Mouse (Mus musculus) neural tube, embryonic 12.5 days (tissue): Measurements from ENCODE around the gene B4galt2. TPM values are rescaled to one million over a fixed set of nuclear protein-coding genes. Genes with fewer than 3 reads are reported as not detected.

Experiments
- ATAC-seq: fragments of 200-750 bp; cut with Nextera tagmentation; 2 replicates; pipeline ENCODE4 v1.8.0; 2017; ENCODE audit warnings: low read depth, mild to moderate bottlenecking, moderate TSS enrichment, moderate library complexity; ENCODE audit not compliant: low FRiP score
- H3K27ac ChIP-seq: fragments of 300-500 bp; sonication (generic); 2 replicates; pipeline ENCODE4 v1.5.1; 2016
- H3K27me3 ChIP-seq: fragments of 300-500 bp; sonication (generic); replicated peaks from 2 replicates; pipeline ENCODE4 v1.6.1; 2016; ENCODE audit warnings: mild to moderate bottlenecking
- H3K36me3 ChIP-seq: fragments of 300-500 bp; sonication (generic); 2 replicates; pipeline ENCODE4 v1.6.1; 2016; ENCODE audit warnings: mild to moderate bottlenecking
- H3K4me1 ChIP-seq: fragments of 300-500 bp; sonication (generic); 2 replicates; pipeline ENCODE4 v1.6.1; 2016
- H3K4me2 ChIP-seq: fragments of 300-500 bp; sonication (generic); replicated peaks from 2 replicates; pipeline ENCODE4 v1.6.1; 2016; ENCODE audit warnings: mild to moderate bottlenecking
- H3K4me3 ChIP-seq: fragments of 300-500 bp; sonication (generic); 2 replicates; pipeline ENCODE4 v1.5.1; 2016
- H3K9ac ChIP-seq: fragments of 300-500 bp; sonication (generic); 2 replicates; pipeline ENCODE4 v1.6.1; 2016; ENCODE audit warnings: mild to moderate bottlenecking
- H3K9me3 ChIP-seq: fragments of 300-500 bp; sonication (generic); 2 replicates; pipeline ENCODE4 v1.6.1; 2016; ENCODE audit warnings: mild to moderate bottlenecking
- WGBS: fragments of 180-500 bp; shearing (Covaris S2); methylation state at CpG from one replicate; pipeline ENCODE4 v1.1.7; 2016; 5-methylcytosine and 5-hydroxymethylcytosine counted together
- polyA plus RNA-seq: library from polyadenylated mRNA; unstranded; fragments of >200 nt; fragmentation: Nextera tagmentation; extraction: Ambion mirVana; gene quantifications from 2 replicates; pipeline ENCODE4 v1.2.1, GENCODE M21; 2016

The B4galt2 gene
- polyA plus RNA-seq, 1 experiment from 2014 or later: 46.9 TPM

DNA sequence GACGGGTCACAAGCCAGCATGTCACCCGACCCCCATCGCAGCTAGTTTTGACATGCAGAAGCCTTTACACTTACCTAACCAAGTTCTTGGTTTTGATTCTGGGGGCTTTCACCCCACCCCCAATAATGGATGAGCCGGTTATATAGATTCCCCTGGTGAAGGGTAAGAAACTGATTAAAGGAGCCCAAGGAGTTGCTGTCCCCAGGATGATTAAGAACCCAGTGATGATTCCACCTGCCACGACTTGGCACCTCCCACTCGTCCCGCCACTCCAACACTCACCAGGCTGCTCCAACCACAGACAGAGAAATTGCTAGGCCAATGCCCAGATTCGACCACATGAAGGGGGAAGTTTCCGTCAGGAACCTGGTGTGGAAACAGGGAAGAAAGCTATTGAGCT is 2.7 kb upstream of the B4galt2 start:
- Histone ChIP-seq H3K4me2 (peak overlapping the region; percentile 91), H3K9ac (peak overlapping the region; percentile 87; the same call in 1 of the 2 replicates), H3K27me3 (no peaks in the 10 kb centered on the region), H3K9me3 (no peaks in the 10 kb centered on the region), H3K4me1 (peaks cover 39% of the 10 kb centered on the region), H3K27ac (no peak overlapping the region), H3K36me3 (peaks cover 32% of the 10 kb centered on the region), H3K4me3 (peak overlapping the region; percentile 94)
- WGBS: 82% methylated on average over 9 of the region's 9 CpGs
- ATAC-seq: no peak

DNA sequence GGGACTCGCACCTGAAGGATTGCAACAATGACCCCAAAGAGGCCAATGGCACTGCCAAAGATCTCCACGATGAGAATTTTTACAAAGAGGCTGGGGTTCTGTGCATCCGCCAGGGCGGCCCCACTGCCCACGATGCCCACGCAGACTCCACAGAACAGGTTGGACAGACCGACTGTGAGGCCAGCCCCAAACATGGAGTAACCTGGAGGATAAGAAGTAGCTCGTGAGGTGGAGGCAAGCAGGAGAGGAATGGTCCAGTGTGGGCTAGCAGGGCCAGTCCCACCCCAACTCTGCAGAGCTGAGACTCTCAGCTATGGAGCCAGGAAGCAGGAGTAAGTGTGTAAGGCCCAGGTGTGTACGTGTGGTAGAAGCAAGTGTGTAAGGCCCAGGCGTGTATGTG is 1.8 kb upstream of the B4galt2 start:
- Histone ChIP-seq H3K36me3 (peaks cover 29% of the 10 kb centered on the region), H3K9me3 (no peaks in the 10 kb centered on the region), H3K9ac (no peak overlapping the region), H3K4me2 (no peak overlapping the region; the same call in 1 of the 2 replicates), H3K27me3 (no peaks in the 10 kb centered on the region), H3K27ac (no peak overlapping the region), H3K4me1 (peaks cover 37% of the 10 kb centered on the region), H3K4me3 (no peak overlapping the region)
- ATAC-seq: no peak
- WGBS: 93% methylated on average over 10 of the region's 10 CpGs

DNA sequence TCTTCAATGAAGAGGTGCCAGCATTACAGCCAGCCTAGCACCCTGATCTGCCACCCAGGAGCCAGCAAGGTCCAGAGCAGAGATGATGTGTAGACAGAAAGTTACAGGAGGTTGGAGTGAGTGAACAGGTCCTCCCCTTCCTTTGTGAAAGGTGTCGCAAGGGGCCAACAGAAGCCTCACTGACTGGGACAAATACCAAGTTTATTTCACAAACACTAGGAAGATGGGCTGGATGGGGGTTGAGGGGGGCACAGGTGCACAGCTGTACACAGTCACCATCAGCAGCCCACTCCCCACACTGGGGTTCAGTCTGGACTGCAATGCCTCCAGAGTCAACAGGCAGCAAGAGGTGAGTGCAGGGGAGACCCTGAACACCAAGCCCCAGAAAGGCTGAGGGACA is 859 bp upstream of the B4galt2 start:
- Histone ChIP-seq H3K4me3 (peak overlapping the region; percentile 90; the same call in 1 of the 2 replicates), H3K4me1 (peaks cover 40% of the 10 kb centered on the region), H3K4me2 (peak overlapping the region; percentile 91), H3K27ac (no peak overlapping the region), H3K9me3 (no peaks in the 10 kb centered on the region), H3K36me3 (peaks cover 21% of the 10 kb centered on the region), H3K27me3 (no peaks in the 10 kb centered on the region), H3K9ac (peak overlapping the region; percentile 93; the same call in 1 of the 2 replicates)
- 100% methylated on average over 1 of the region's 1 CpGs for WGBS
- no peak for ATAC-seq

DNA sequence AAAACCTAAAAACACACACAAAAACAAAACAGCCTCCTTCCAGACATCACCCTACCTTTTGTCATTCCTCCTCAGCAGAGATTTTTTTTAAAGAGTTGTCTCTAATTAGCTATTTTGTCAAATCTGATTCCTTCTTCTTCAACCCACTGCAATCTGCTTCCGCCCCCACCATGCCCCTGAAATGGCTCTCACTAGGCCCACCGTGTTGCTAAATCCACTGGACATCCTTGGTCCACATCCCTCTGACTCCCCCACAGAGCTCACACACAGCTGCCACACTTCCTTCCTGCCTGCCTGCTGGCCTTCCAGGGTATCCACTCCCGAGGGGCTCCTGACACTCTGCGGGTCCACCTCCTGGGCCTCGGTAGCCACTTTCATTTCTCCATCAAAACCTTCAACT is 4.6 kb downstream of the B4galt2 start:
- 78% methylated on average over 5 of the region's 5 CpGs for WGBS
- peaks cover 23% of the 10 kb centered on the region for H3K4me1 ChIP-seq
- no peak overlapping the region for H3K4me2 ChIP-seq
- no peak overlapping the region for H3K4me3 ChIP-seq
- H3K27me3 ChIP-seq: no peaks in the 10 kb centered on the region
- H3K9me3 ChIP-seq: no peaks in the 10 kb centered on the region
- H3K27ac ChIP-seq: no peak overlapping the region
- no peak overlapping the region for H3K9ac ChIP-seq
- no peak for ATAC-seq
- peaks cover 40% of the 10 kb centered on the region for H3K36me3 ChIP-seq

DNA sequence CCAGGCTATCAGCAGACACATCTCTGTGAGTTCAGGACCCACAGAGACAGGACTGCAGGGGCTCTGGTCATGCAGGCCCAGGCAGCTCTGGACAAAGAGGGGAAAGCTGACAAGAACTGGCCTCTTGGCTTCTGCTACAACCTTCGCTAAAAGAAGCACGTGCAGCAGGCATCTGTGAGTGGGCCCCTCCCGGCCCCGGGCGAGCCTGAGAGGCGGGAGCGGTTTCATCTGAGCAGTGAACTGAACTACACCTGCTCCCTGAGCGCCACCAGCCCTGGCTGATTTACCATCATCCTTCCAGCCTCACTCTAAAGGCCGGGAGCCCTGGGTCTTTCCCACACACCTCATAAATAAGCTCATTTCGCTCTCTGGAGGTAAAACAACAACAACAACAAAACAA is 5.0 kb downstream of the B4galt2 start:
- H3K4me3 ChIP-seq: no peak overlapping the region
- no peaks in the 10 kb centered on the region for H3K9me3 ChIP-seq
- no peak overlapping the region for H3K4me2 ChIP-seq
- H3K36me3 ChIP-seq: peaks cover 44% of the 10 kb centered on the region
- no peak overlapping the region for H3K27ac ChIP-seq
- H3K9ac ChIP-seq: no peak overlapping the region
- peaks cover 21% of the 10 kb centered on the region for H3K4me1 ChIP-seq
- WGBS: 60% methylated on average over 10 of the region's 10 CpGs
- H3K27me3 ChIP-seq: no peaks in the 10 kb centered on the region
- ATAC-seq: no peak

DNA sequence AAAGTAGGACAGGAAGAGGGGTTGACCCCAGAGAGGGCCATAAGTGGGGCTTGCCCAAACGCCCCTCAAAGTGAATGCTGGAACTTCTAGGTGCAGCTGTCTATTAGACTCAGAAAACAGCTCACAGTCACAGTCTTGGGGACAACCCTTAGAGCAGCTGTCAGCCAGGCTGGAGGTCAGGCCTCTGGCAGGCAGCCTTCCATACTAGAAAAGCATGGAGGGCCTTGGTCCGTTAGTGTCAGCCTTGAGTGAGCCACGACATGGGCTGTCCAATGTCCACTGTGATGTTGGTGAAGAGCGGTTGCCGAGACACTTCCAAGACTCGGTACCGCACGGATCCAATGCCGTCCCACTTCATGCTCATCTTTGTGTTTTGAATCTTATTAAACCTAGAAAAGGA is 9.7 kb downstream of the B4galt2 start:
- Histone ChIP-seq H3K4me3 (no peak overlapping the region), H3K9me3 (no peaks in the 10 kb centered on the region), H3K9ac (no peak overlapping the region), H3K36me3 (peaks cover 49% of the 10 kb centered on the region), H3K27me3 (no peaks in the 10 kb centered on the region; the same call in 1 of the 2 replicates), H3K4me1 (peaks cover 15% of the 10 kb centered on the region), H3K4me2 (no peak overlapping the region), H3K27ac (no peak overlapping the region)
- WGBS: 92% methylated on average over 9 of the region's 9 CpGs
- ATAC-seq: no peak

DNA sequence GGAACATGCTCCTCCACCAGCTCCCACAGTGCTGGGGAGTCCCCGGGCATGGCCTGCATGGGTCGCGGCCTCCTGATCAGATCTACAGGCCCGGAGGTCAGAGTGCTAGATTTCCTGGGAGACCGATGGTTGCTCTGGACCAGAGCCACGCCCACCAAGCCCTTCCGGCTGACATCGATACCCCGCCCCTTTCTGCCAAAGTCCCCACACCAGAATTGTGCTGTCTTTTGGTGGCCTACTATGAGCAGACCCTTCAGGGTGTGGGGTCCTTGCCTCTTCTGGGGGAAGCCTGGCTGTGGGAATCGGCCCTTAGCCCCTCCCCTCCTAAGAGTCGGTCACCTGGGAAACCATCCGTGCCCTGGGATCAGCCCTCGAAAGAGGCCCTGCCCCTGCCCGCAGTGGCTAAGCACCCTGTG is 10.8 kb downstream of the B4galt2 start, which contains the start of gene Ccdc24:
Ccdc24 (minus strand) TSS at position 87 of the 416 bp plus-strand sequence.
- no peak within 1 kb of the TSS for H3K27ac ChIP-seq
- peaks cover 15% of the 10 kb centered on the region for H3K4me1 ChIP-seq
- no peaks in the 10 kb centered on the region for H3K9me3 ChIP-seq
- peaks cover 41% of the 10 kb centered on the region for H3K36me3 ChIP-seq
- 0 out of 2 replicates have a peak, but pooled peaks have one; percentile 30 for ATAC-seq
- H3K4me3 ChIP-seq: no peak within 1 kb of the TSS
- peak within 1 kb of the TSS; percentile 47 for H3K4me2 ChIP-seq
- peak within 1 kb of the TSS; percentile 18; the same call in 1 of the 2 replicates for H3K9ac ChIP-seq
- WGBS: 8% methylated on average over 14 of the region's 14 CpGs
- no peaks in the 10 kb centered on the region; the same call in 1 of the 2 replicates for H3K27me3 ChIP-seq

DNA sequence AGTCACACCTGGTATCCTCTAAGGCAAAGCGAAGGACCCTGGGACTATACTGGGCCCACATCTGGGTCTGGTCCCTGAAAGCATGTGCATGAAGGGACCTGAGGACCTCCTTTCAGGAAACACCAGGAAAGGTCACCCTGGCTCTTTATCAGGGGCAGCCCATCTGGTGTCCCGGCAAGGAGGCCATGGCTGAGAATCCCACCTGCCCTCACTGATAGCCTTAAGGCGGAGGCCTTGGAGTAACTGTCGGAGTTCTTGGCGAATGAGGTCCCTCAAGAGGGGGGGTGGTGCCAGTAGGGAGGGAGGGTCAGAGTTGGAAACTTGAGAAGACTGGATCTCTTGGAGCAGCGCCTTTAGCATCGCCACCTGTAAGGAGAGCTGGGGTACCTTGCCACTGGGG is 11.5 kb downstream of the B4galt2 start:
- H3K27ac ChIP-seq: no peak overlapping the region
- H3K4me1 ChIP-seq: peaks cover 15% of the 10 kb centered on the region
- 76% methylated on average over 7 of the region's 7 CpGs for WGBS
- no peak overlapping the region for H3K4me2 ChIP-seq
- H3K27me3 ChIP-seq: peaks cover 5% of the 10 kb centered on the region
- ATAC-seq: no peak
- no peak overlapping the region for H3K9ac ChIP-seq
- H3K36me3 ChIP-seq: peaks cover 34% of the 10 kb centered on the region
- no peak overlapping the region for H3K4me3 ChIP-seq
- H3K9me3 ChIP-seq: no peaks in the 10 kb centered on the region

DNA sequence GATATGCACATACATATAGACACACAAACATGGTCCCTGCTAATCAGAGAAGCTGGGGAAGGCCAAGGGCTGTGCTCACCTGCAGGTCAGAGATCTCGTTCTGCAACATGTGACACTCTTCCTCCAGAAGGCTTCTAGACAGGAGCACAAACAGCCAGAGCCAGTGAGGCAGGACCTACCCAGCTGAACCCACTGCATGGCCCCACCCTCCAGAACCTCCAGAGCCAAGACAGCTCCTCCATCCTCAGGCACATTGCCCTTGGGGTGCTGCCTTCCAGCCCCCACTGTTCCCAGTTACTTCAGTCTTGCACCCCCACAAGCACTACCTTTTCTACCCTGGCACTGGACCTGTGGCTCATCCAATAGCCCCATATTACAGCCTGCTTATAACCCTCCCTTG is 12.8 kb downstream of the B4galt2 start:
- Histone ChIP-seq H3K4me2 (no peak overlapping the region), H3K36me3 (peaks cover 25% of the 10 kb centered on the region), H3K4me1 (peaks cover 15% of the 10 kb centered on the region), H3K9ac (no peak overlapping the region), H3K27ac (no peak overlapping the region), H3K27me3 (peaks cover 5% of the 10 kb centered on the region), H3K9me3 (no peaks in the 10 kb centered on the region), H3K4me3 (no peak overlapping the region)
- WGBS: 65% methylated on average over 1 of the region's 1 CpGs
- ATAC-seq: no peak

DNA sequence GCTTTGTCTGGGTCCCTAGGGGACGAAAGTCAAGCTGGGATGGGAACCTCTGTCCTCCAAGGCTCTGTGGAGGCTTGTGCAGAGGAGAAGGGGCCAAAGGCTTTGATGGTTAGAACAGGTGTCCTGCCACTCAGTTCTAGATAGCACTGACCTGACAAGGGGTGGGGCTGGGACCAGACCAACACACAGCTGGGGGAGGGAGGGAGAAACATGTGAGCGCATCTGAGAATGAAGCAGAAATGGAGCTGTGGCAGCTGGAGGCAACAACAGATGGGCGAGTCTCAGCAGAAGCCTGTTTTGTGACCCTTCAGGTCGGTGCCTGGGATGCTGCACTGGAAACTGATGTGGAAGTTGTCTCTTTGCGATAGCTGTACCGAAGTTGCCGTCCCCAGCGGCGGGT is 14.0 kb downstream of the B4galt2 start:
- no peaks in the 10 kb centered on the region for H3K9me3 ChIP-seq
- WGBS: 80% methylated on average over 9 of the region's 9 CpGs
- H3K27ac ChIP-seq: no peak overlapping the region
- H3K36me3 ChIP-seq: peaks cover 15% of the 10 kb centered on the region
- H3K9ac ChIP-seq: no peak overlapping the region
- H3K4me3 ChIP-seq: no peak overlapping the region
- H3K27me3 ChIP-seq: peaks cover 5% of the 10 kb centered on the region
- peaks cover 15% of the 10 kb centered on the region for H3K4me1 ChIP-seq
- H3K4me2 ChIP-seq: no peak overlapping the region
- ATAC-seq: no peak

DNA sequence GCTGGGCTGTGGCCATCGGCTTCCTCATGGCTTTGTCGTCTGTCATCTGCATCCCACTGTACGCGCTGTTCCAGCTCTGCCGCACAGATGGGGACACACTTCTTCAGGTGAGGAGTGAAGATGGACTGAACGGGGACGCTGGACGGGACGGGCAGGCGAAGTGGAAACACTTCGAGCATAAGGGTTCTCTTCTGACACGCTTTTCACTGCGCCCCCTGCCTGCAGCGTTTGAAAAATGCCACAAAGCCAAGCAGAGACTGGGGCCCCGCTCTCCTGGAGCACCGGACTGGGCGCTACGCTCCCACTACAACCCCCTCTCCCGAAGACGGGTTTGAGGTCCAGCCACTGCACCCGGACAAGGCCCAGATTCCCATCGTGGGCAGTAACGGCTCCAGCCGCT is 15.5 kb downstream of the B4galt2 start:
- ATAC-seq: 0 out of 2 replicates have a peak, but pooled peaks have one; percentile 7
- no peaks in the 10 kb centered on the region for H3K9me3 ChIP-seq
- no peak overlapping the region for H3K27ac ChIP-seq
- 19% methylated on average over 24 of the region's 24 CpGs for WGBS
- no peak overlapping the region for H3K4me3 ChIP-seq
- H3K9ac ChIP-seq: no peak overlapping the region
- H3K27me3 ChIP-seq: peaks cover 5% of the 10 kb centered on the region
- peak overlapping the region; percentile 30 for H3K4me2 ChIP-seq
- 0 out of 2 replicates have a peak, but pooled peaks cover 5% of the 10 kb centered on the region for H3K36me3 ChIP-seq
- peaks cover 21% of the 10 kb centered on the region for H3K4me1 ChIP-seq

DNA sequence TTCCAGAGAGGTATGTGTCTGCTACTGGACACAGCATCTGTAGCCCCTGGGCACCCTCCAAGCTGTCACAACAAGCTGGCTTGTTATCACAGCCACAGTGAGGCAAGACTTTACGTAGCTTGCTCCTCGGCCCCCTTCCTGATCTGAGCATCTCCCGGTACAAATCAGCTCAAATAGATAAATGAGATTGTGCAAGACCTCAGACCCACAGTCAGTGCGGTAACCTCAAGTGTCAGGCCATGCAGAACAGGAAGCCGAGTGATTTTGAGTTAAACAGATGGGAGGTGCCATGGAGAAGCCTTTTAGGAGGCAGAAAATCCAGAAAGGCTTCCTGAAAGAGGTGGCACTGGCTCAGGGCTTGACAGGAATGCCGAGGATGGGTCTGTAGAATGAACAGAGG is 16.3 kb downstream of the B4galt2 start:
- Histone ChIP-seq H3K36me3 (0 out of 2 replicates have a peak, but pooled peaks cover 5% of the 10 kb centered on the region), H3K4me3 (no peak overlapping the region), H3K27ac (no peak overlapping the region), H3K9me3 (no peaks in the 10 kb centered on the region), H3K27me3 (peaks cover 5% of the 10 kb centered on the region), H3K4me1 (peaks cover 15% of the 10 kb centered on the region; the same call in 1 of the 2 replicates), H3K4me2 (no peak overlapping the region), H3K9ac (no peak overlapping the region)
- no peak for ATAC-seq
- 78% methylated on average over 6 of the region's 6 CpGs for WGBS

DNA sequence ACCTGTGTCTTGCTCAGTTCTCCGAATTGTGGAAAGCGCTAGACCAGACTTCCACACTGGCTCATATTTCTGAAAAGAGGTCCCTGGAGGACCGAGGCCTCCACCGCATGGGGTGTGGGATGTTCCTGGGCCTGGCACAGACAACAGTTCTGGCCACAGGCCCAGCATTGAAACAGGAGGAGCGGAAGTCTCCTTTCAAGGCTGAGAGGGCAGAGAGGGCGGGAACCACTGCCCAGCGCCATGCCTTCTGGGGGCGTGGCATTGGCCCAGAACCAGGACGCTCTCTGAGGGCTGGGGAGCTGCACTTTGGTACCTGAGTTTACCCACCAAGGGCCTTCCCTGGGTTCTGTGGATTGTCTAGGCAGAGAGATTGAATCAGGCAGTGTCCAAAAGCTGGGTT is 17.2 kb downstream of the B4galt2 start:
- no peak overlapping the region for H3K27ac ChIP-seq
- H3K4me1 ChIP-seq: 0 out of 2 replicates have a peak, but pooled peaks cover 12% of the 10 kb centered on the region
- no peak overlapping the region for H3K4me3 ChIP-seq
- H3K9ac ChIP-seq: no peak overlapping the region
- WGBS: 66% methylated on average over 9 of the region's 9 CpGs
- no peaks in the 10 kb centered on the region for H3K36me3 ChIP-seq
- H3K27me3 ChIP-seq: peaks cover 5% of the 10 kb centered on the region; the same call in 1 of the 2 replicates
- ATAC-seq: no peak
- no peaks in the 10 kb centered on the region for H3K9me3 ChIP-seq
- no peak overlapping the region for H3K4me2 ChIP-seq
